Mouse (Mus musculus): ENCODE results near the gene Cdh6. TPM values are rescaled to one million over a fixed set of nuclear protein-coding genes. Genes with fewer than 3 reads are reported as not detected.

Gene Cdh6
- polyA plus RNA-seq, 1 experiment from 2014 or later, result 2.1 TPM

DNA sequence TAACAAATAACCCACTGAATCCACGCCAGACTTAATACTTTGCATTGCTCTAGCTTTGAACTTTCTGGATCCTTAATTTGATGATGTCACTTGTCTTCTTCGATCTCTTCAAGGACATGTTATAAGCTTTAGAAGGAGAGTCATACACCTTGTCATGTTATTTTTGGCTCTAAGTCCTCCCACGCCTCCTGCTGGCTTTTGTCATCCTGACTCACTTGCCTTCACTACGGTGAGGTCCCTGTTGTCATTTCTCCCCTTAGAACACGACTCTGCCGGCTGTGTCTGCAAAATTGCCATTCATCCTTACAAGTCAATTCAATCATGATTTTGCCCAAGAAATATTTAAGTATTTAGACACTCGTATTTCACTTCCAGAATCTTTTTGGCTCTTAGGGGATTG lies 171.9 kb downstream of the Cdh6 start:
- DNase-seq (ENCODE audit: low spot score) (no peak), ATAC-seq (ENCODE audit: low FRiP score, low TSS enrichment) (no peak)
- no peak overlapping the region for H3K9ac ChIP-seq (ENCODE audit: low read length)
- no peaks in the 10 kb centered on the region for H3K4me1 ChIP-seq (replicated peaks; ENCODE audit: control insufficient read depth, insufficient read depth)
- no peaks in the 10 kb centered on the region for H3K27me3 ChIP-seq (ENCODE audit: control insufficient read depth, insufficient read depth, low read length)
- H3K9me3 ChIP-seq (ENCODE audit: control insufficient read depth, low read length), result no peaks in the 10 kb centered on the region
- 60% methylated on average over 7 of the region's 7 CpGs for WGBS
- no peak overlapping the region for H3K4me2 ChIP-seq (replicated peaks; ENCODE audit: low read depth)
- H3K36me3 ChIP-seq (ENCODE audit: control insufficient read depth, insufficient read depth, low read length), result no peaks in the 10 kb centered on the region
- no peak overlapping the region for H3K27ac ChIP-seq (replicated peaks)
- no peak overlapping the region for H3K4me3 ChIP-seq (ENCODE audit: low read depth, low read length)
- TF ChIP-seq EP300 (optimal IDR thresholded peaks at IDR 0.05) (no peak), CTCF (IDR thresholded peaks at IDR 0.05; ENCODE audit: low read depth) (no peak)

DNA sequence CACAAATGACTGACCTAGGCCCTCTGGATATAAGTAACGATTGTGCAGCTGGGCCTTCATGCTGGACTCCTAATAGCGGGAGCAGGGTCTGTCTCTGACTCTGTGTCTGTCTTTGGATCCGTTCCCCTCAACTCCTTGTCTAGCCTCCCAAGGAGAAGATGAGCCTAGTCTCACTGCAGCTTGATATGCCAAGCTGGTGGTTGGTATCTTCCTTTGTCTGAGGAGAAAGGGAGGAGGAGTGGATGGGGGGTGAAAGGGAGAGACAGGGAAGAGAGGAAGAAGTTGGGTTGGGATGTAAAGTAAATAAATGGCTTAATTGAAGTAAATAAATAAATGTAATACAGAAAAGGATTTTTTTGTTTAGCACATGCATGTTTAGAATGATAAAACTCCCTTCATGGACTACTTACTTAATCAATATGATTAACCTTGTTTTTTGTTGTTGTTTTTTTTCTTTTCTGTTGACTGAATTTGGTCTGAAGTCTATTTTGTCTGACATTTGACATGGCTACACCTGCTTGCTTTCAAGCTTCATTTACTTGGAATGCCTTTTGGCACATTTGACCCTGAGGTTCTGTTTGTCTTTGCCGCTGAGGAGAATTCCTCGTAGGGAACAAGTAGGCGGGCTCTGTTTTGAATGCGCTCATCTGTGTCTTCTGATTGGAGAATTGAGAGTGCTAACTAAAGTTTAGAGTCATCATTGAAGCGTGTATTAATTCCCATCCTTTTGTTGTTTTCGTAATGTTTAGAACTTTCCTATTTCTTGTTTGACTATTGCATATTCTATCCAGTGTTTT lies 178.7 kb downstream of the Cdh6 start:
- H3K9ac ChIP-seq (ENCODE audit: low read length), result no peak overlapping the region
- TF ChIP-seq EP300 (optimal IDR thresholded peaks at IDR 0.05) (no peak), CTCF (IDR thresholded peaks at IDR 0.05; ENCODE audit: low read depth) (no peak)
- no peak for ATAC-seq (ENCODE audit: low FRiP score, low TSS enrichment)

More for the DNA sequence above, 178.7 kb downstream of the Cdh6 start:
- no peaks in the 10 kb centered on the region for H3K36me3 ChIP-seq (ENCODE audit: control insufficient read depth, insufficient read depth, low read length)
- no peak for DNase-seq (ENCODE audit: low spot score)
- WGBS, result 59% methylated on average over 9 of the region's 9 CpGs
- H3K9me3 ChIP-seq (ENCODE audit: control insufficient read depth, low read length), result no peaks in the 10 kb centered on the region
- no peak overlapping the region for H3K27ac ChIP-seq (replicated peaks)
- no peaks in the 10 kb centered on the region for H3K4me1 ChIP-seq (replicated peaks; ENCODE audit: control insufficient read depth, insufficient read depth)
- H3K4me3 ChIP-seq (ENCODE audit: low read depth, low read length), result no peak overlapping the region
- H3K27me3 ChIP-seq (ENCODE audit: control insufficient read depth, insufficient read depth, low read length), result no peaks in the 10 kb centered on the region
- H3K4me2 ChIP-seq (replicated peaks; ENCODE audit: low read depth), result no peak overlapping the region

Measured in stomach, postnatal 0 days (tissue).